Mouse (Mus musculus) MEL (cell line): ENCODE data around the gene Rplp2. TPM values are rescaled to one million over a fixed set of nuclear protein-coding genes. Genes with fewer than 3 reads are reported as not detected.
A peak's percentile ranks its signal among the peaks of the same experiment; 100 is the strongest.

Experiments
- DNase-seq: peaks from one replicate; pipeline ENCODE4 v3.0.0; 2011; ENCODE audit warnings: low read depth, low spot score
- H3K27ac ChIP-seq: 2 replicates; pipeline ENCODE4 v1.5.1; 2012; ENCODE audit warnings: low read depth, mild to moderate bottlenecking, control low read depth, low read length, moderate library complexity; ENCODE audit not compliant: control insufficient read depth
- H3K27me3 ChIP-seq, 2 experiments: fragments of 150-350 bp in 1 of 2; sonication (generic) in 1 of 2; 2 replicates each; pipeline ENCODE4 v1.6.1; 2012; ENCODE audit warnings: low read length in 2 of 2, mild to moderate bottlenecking in 2 of 2, improper control_type of control experiment in 1 of 2, moderate library complexity in 1 of 2; ENCODE audit not compliant: insufficient read depth in 2 of 2, control insufficient read depth in 1 of 2
- H3K36me3 ChIP-seq, 2 experiments: 2 replicates each; pipeline ENCODE4 v1.6.1; 2012 to 2014; ENCODE audit warnings: low read length in 2 of 2, improper control_type of control experiment in 1 of 2, inconsistent platforms in 1 of 2, mild to moderate bottlenecking in 1 of 2; ENCODE audit not compliant: insufficient read depth in 2 of 2, control insufficient read depth in 1 of 2
- H3K4me1 ChIP-seq, 2 experiments: fragments of 150-350 bp in 1 of 2; sonication (generic) in 1 of 2; 2 replicates each; pipeline ENCODE4 v1.6.1; 2012; ENCODE audit warnings: low read length in 2 of 2, improper control_type of control experiment in 1 of 2, mild to moderate bottlenecking in 1 of 2; ENCODE audit not compliant: insufficient read depth in 2 of 2, control insufficient read depth in 1 of 2
- H3K4me3 ChIP-seq, 2 experiments: fragments of 150-350 bp in 1 of 2; sonication (generic) in 1 of 2; 2 replicates each; pipeline ENCODE4 v1.5.1; 2012; ENCODE audit warnings: low read depth in 2 of 2, low read length in 2 of 2, mild to moderate bottlenecking in 2 of 2, moderate library complexity in 2 of 2, control low read depth in 1 of 2, improper control_type of control experiment in 1 of 2; ENCODE audit not compliant: control insufficient read depth in 1 of 2, insufficient read depth in 1 of 2
- H3K79me2 ChIP-seq: 2 replicates; pipeline ENCODE4 v1.6.1; 2012; ENCODE audit warnings: mild to moderate bottlenecking, low read length, moderate library complexity; ENCODE audit not compliant: control insufficient read depth, poor library complexity, insufficient read depth
- H3K9ac ChIP-seq: 2 replicates; pipeline ENCODE4 v1.6.1; 2012; ENCODE audit warnings: low read depth, mild to moderate bottlenecking, control low read depth, low read length, moderate library complexity; ENCODE audit not compliant: control insufficient read depth, poor library complexity, severe bottlenecking
- H3K9me3 ChIP-seq: fragments of 150-350 bp; sonication (generic); replicated peaks from 2 replicates; pipeline ENCODE4 v1.6.1; 2012; ENCODE audit warnings: mild to moderate bottlenecking, low read length, improper control_type of control experiment, moderate library complexity; ENCODE audit not compliant: insufficient read depth
- BHLHE40 ChIP-seq: IDR thresholded peaks from 2 replicates; pipeline ENCODE4 v1.6.1; 2012; ENCODE audit warnings: low read depth, mild to moderate bottlenecking, inconsistent platforms, low read length, improper control_type of control experiment, borderline replicate concordance
- CHD2 ChIP-seq: IDR thresholded peaks from 2 replicates; pipeline ENCODE4 v1.6.1; 2011; ENCODE audit warnings: low read length, improper control_type of control experiment
- CTCF ChIP-seq, 3 experiments: IDR thresholded peaks in 2 of 3; conservative IDR thresholded peaks in 1 of 3; 2 replicates each; pipeline ENCODE4 v1.5.1; 2011 to 2012; ENCODE audit warnings: low read length in 3 of 3, low read depth in 2 of 3, mild to moderate bottlenecking in 2 of 3, improper control_type of control experiment in 1 of 3, inconsistent platforms in 1 of 3, mixed read lengths in 1 of 3, moderate library complexity in 1 of 3; ENCODE audit not compliant: control insufficient read depth in 1 of 3, insufficient read depth in 1 of 3, poor library complexity in 1 of 3, severe bottlenecking in 1 of 3
- GATA1 ChIP-seq: IDR thresholded peaks from 2 replicates; pipeline ENCODE4 v1.6.1; 2011; ENCODE audit warnings: low read depth, low read length, improper control_type of control experiment
- JUND ChIP-seq: IDR thresholded peaks from 2 replicates; pipeline ENCODE4 v1.6.1; 2011; ENCODE audit warnings: low read depth, mild to moderate bottlenecking, improper control_type of control experiment, low read length
- KAT2A ChIP-seq: conservative IDR thresholded peaks from 2 replicates; pipeline ENCODE4 v1.6.1; 2012; ENCODE audit warnings: low read depth, low read length, improper control_type of control experiment, inconsistent platforms
- MEF2A ChIP-seq: IDR thresholded peaks from 2 replicates; pipeline ENCODE4 v1.6.1; 2014; ENCODE audit warnings: low read depth, mild to moderate bottlenecking, inconsistent platforms, low read length, improper control_type of control experiment; ENCODE audit not compliant: poor library complexity, insufficient replicate concordance, severe bottlenecking; ENCODE audit errors: extremely low read depth
- MYB ChIP-seq: IDR thresholded peaks from 2 replicates; pipeline ENCODE4 v1.6.1; 2011; ENCODE audit warnings: mild to moderate bottlenecking, low read depth, low read length, improper control_type of control experiment
- NRF1 ChIP-seq: IDR thresholded peaks from 2 replicates; pipeline ENCODE4 v1.6.1; 2014; ENCODE audit warnings: low read depth, mild to moderate bottlenecking, inconsistent platforms, low read length, improper control_type of control experiment, moderate library complexity; ENCODE audit not compliant: poor library complexity, insufficient read depth, severe bottlenecking
- POLR2AphosphoS5 ChIP-seq: IDR thresholded peaks from 2 replicates; pipeline ENCODE4 v1.6.1; 2012; ENCODE audit warnings: low read depth, borderline replicate concordance, mild to moderate bottlenecking, inconsistent platforms, low read length, moderate library complexity, mixed read lengths
- RAD21 ChIP-seq: IDR thresholded peaks from 2 replicates; pipeline ENCODE4 v1.6.1; 2011; ENCODE audit warnings: mild to moderate bottlenecking, low read depth, low read length, improper control_type of control experiment
- SMC3 ChIP-seq: IDR thresholded peaks from 2 replicates; pipeline ENCODE4 v1.6.1; 2011; ENCODE audit warnings: low read depth, low read length, improper control_type of control experiment
- TAL1 ChIP-seq: IDR thresholded peaks from 2 replicates; pipeline ENCODE4 v1.6.1; 2012; ENCODE audit warnings: mild to moderate bottlenecking, inconsistent platforms, low read length, moderate library complexity, mixed read lengths
- ZC3H11A ChIP-seq: IDR thresholded peaks from 2 replicates; pipeline ENCODE4 v1.6.1; 2012; ENCODE audit warnings: low read depth, mild to moderate bottlenecking, inconsistent platforms, low read length, improper control_type of control experiment
- ZKSCAN1 ChIP-seq: IDR thresholded peaks from 2 replicates; pipeline ENCODE4 v1.6.1; 2012; ENCODE audit warnings: low read depth, mild to moderate bottlenecking, inconsistent platforms, low read length, improper control_type of control experiment, moderate library complexity
- ZNF384 ChIP-seq: IDR thresholded peaks from 2 replicates; pipeline ENCODE4 v1.6.1; 2012; ENCODE audit warnings: low read depth, mild to moderate bottlenecking, inconsistent platforms, low read length, improper control_type of control experiment
- polyA plus RNA-seq, 2 experiments: library from polyadenylated mRNA; stranded (reverse) in 1 of 2; unstranded in 1 of 2; fragments of >175 nt in 1 of 2; fragments of >200 nt in 1 of 2; gene quantifications; 2 replicates each; pipeline versions ENCODE4 v1.2.1 to v1.2.4; 2012; ENCODE audit warnings: low replicate concordance in 2 of 2, low read depth in 1 of 2; ENCODE audit not compliant: insufficient read length in 2 of 2, insufficient read depth in 1 of 2, missing spikeins in 1 of 2
- total RNA-seq: library from RNA; depleted of rRNA; stranded (reverse); fragments of 300-350 nt; gene quantifications from 2 replicates; pipeline ENCODE4 v1.2.3, GENCODE M21; 2012

The Rplp2 gene
- total and polyA plus RNA-seq, 3 experiments: 3,503 to 3,690 TPM; not detected in 1

GRCm38 (mm10) chr7:141456739-141457138 lies 9.6 kb downstream of the Rplp2 start:
- no peaks in the 10 kb centered on the region; the same call in 1 of the 2 replicates for H3K79me2 ChIP-seq
- H3K27me3 ChIP-seq: no peaks in the 10 kb centered on the region
- TF ChIP-seq MYB: no peak
- TF ChIP-seq TAL1: no peak
- TF ChIP-seq BHLHE40: no peak
- TF ChIP-seq JUND: no peak
- no peak for TF ChIP-seq POLR2AphosphoS5

DNA sequence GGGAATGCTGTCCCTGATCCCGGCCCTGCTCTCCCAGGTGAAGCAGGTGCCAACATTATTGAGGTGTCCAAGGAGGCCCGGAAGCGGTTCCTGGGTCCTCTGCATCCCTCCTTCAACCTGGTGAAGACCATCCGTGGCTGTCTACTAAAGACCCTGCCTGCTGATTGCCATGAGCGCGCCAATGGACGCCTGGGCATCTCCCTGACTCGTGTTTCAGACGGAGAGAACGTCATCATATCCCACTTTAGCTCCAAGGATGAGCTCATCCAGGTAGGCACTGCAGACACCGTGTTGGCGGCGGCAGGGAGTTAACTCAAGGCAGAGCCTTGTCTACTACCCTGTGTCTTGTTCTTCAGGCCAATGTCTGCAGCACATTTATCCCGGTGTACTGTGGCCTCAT lies 10.1 kb downstream of the Rplp2 start:
- no peak for TF ChIP-seq MEF2A
- no peak for TF ChIP-seq CHD2
- TF ChIP-seq TAL1: no peak
- TF ChIP-seq NRF1: no peak
- no peak for TF ChIP-seq POLR2AphosphoS5
- no peak for TF ChIP-seq CTCF (IDR thresholded peaks at IDR 0.05 in 2 of 3, conservative IDR thresholded peaks at IDR 0.05 in 1 of 3; ENCODE audit: control insufficient read depth in 1 of 3, insufficient read depth in 1 of 3, low read depth in 2 of 3, low read length in 3 of 3, poor library complexity in 1 of 3, severe bottlenecking in 1 of 3)
- no peak for TF ChIP-seq ZKSCAN1
- TF ChIP-seq ZNF384: no peak
- H3K36me3 ChIP-seq: no peaks in the 10 kb centered on the region
- peaks cover 0 to 6% of the 10 kb centered on the region in 2 experiments; a peak in 1 of 4 replicates for H3K4me1 ChIP-seq
- no peak overlapping the region for H3K4me3 ChIP-seq
- no peak overlapping the region for H3K9ac ChIP-seq
- H3K79me2 ChIP-seq: no peaks in the 10 kb centered on the region; the same call in 1 of the 2 replicates
- H3K9me3 ChIP-seq: no peaks in the 10 kb centered on the region
- no peak for DNase-seq
- no peak overlapping the region for H3K27ac ChIP-seq
- no peaks in the 10 kb centered on the region for H3K27me3 ChIP-seq

More at GRCm38 (mm10) chr7:141456739-141457138, 9.6 kb downstream of the Rplp2 start:
- Histone ChIP-seq H3K9ac (no peak overlapping the region), H3K36me3 (no peaks in the 10 kb centered on the region), H3K4me3 (no peak overlapping the region), H3K9me3 (no peaks in the 10 kb centered on the region), H3K27ac (no peak overlapping the region), H3K4me1 (peaks cover 0 to 6% of the 10 kb centered on the region in 2 experiments; a peak in 1 of 4 replicates)
- DNase-seq: no peak

- H3K4me1 ChIP-seq: peaks cover 0 to 6% of the 10 kb centered on the region in 2 experiments; a peak in 1 of 4 replicates
- H3K27me3 ChIP-seq: no peaks in the 10 kb centered on the region
- peak; percentile 53 for DNase-seq
- H3K27ac ChIP-seq: no peak overlapping the region
- no peak overlapping the region for H3K9ac ChIP-seq
- H3K79me2 ChIP-seq: no peaks in the 10 kb centered on the region; the same call in 1 of the 2 replicates
- H3K9me3 ChIP-seq: no peaks in the 10 kb centered on the region
- H3K4me3 ChIP-seq: no peak overlapping the region
- 0 out of 2 replicates have a peak, but pooled peaks have one; percentile 2 for TF ChIP-seq ZC3H11A
- TF ChIP-seq GATA1: no peak
- peak; percentile 53 for TF ChIP-seq RAD21
- TF ChIP-seq KAT2A: no peak
- peak; percentile 38 for TF ChIP-seq SMC3
- peak; percentile 55 to 86 (median 63); a peak in 5 of 6 replicates for TF ChIP-seq CTCF (IDR thresholded peaks at IDR 0.05 in 2 of 3, conservative IDR thresholded peaks at IDR 0.05 in 1 of 3; ENCODE audit: control insufficient read depth in 1 of 3, insufficient read depth in 1 of 3, low read depth in 2 of 3, low read length in 3 of 3, poor library complexity in 1 of 3, severe bottlenecking in 1 of 3)
- no peaks in the 10 kb centered on the region for H3K36me3 ChIP-seq
Observed at GRCm38 (mm10) chr7:141457986-141458660, 11.0 kb downstream of the Rplp2 start.
